Mouse (Mus musculus) CH12.LX (cell line): ENCODE results near the gene Plpp3. TPM values are rescaled to one million over a fixed set of nuclear protein-coding genes. Genes with fewer than 3 reads are reported as not detected.

ENCODE experiments used
- DNase-seq: peaks from one replicate; pipeline ENCODE4 v3.0.0-alpha.2; 2013; ENCODE audit errors: extremely low read depth
- H3K27ac ChIP-seq: 2 replicates; pipeline ENCODE4 v1.5.1; 2012; ENCODE audit warnings: low read depth, mild to moderate bottlenecking, control low read depth, moderate library complexity; ENCODE audit not compliant: insufficient read depth
- H3K27me3 ChIP-seq: replicated peaks from 2 replicates; pipeline ENCODE3; 2012; ENCODE audit warnings: inconsistent platforms
- H3K36me3 ChIP-seq, 2 experiments: replicated peaks in 1 of 2; 2 replicates each; pipeline versions ENCODE3 to v1.6.1; 2012; ENCODE audit warnings: inconsistent platforms in 1 of 2, low read length in 1 of 2, mild to moderate bottlenecking in 1 of 2, mixed read lengths in 1 of 2, moderate library complexity in 1 of 2; ENCODE audit not compliant: control insufficient read depth in 1 of 2, insufficient read depth in 1 of 2
- H3K4me1 ChIP-seq, 2 experiments: 2 replicates each; pipeline ENCODE4 v1.6.1; 2012; ENCODE audit warnings: inconsistent platforms in 1 of 2, moderate library complexity in 1 of 2; ENCODE audit not compliant: insufficient read depth in 2 of 2, control insufficient read depth in 1 of 2
- H3K4me2 ChIP-seq: 2 replicates; pipeline ENCODE4 v1.6.1; 2012; ENCODE audit warnings: low read depth, mild to moderate bottlenecking, control low read depth; ENCODE audit not compliant: poor library complexity, insufficient read depth, severe bottlenecking
- H3K4me3 ChIP-seq, 3 experiments: fragments of 150-350 bp in 1 of 3; sonication (generic) in 1 of 3; replicated peaks in 1 of 3; 2 replicates each; pipeline versions ENCODE3 to v1.5.1; 2011 to 2012; ENCODE audit warnings: low read depth in 2 of 3, low read length in 2 of 3, mild to moderate bottlenecking in 2 of 3, moderate library complexity in 2 of 3, control low read depth in 1 of 3, improper control_type of control experiment in 1 of 3, inconsistent platforms in 1 of 3, mixed read lengths in 1 of 3; ENCODE audit not compliant: poor library complexity in 1 of 3
- H3K79me2 ChIP-seq: replicated peaks from 2 replicates; pipeline ENCODE4 v1.6.1; 2012; ENCODE audit warnings: mild to moderate bottlenecking, moderate library complexity; ENCODE audit not compliant: control insufficient read depth, poor library complexity, insufficient read depth, severe bottlenecking; ENCODE audit errors: extremely low read depth
- H3K9ac ChIP-seq: 2 replicates; pipeline ENCODE4 v1.6.1; 2012; ENCODE audit warnings: low read depth, mild to moderate bottlenecking, control low read depth, moderate library complexity; ENCODE audit not compliant: insufficient read depth
- H3K9me3 ChIP-seq: replicated peaks from 2 replicates; pipeline ENCODE3; 2012; ENCODE audit warnings: low read length, inconsistent platforms, mixed read lengths
- CHD2 ChIP-seq: IDR thresholded peaks from 2 replicates; pipeline ENCODE4 v1.6.1; 2011; ENCODE audit warnings: low read length, improper control_type of control experiment
- CTCF ChIP-seq, 2 experiments: IDR thresholded peaks in 1 of 2; conservative IDR thresholded peaks in 1 of 2; 2 replicates each; pipeline ENCODE4 v1.5.1; 2011 to 2012; ENCODE audit warnings: low read depth in 2 of 2, low read length in 2 of 2, improper control_type of control experiment in 1 of 2, inconsistent platforms in 1 of 2, mild to moderate bottlenecking in 1 of 2, moderate library complexity in 1 of 2
- E2F4 ChIP-seq: IDR thresholded peaks from 2 replicates; pipeline ENCODE4 v1.6.1; 2011; ENCODE audit warnings: low read depth, low read length, improper control_type of control experiment; ENCODE audit not compliant: insufficient replicate concordance
- EP300 ChIP-seq: IDR thresholded peaks from 2 replicates; pipeline ENCODE4 v1.6.1; 2011; ENCODE audit warnings: low read length, improper control_type of control experiment
- ETS1 ChIP-seq: conservative IDR thresholded peaks from 2 replicates; pipeline ENCODE4 v1.6.1; 2012; ENCODE audit warnings: low read depth, mild to moderate bottlenecking, inconsistent platforms, low read length, improper control_type of control experiment, moderate library complexity
- GABPA ChIP-seq: IDR thresholded peaks from 2 replicates; pipeline ENCODE4 v1.6.1; 2012; ENCODE audit warnings: low read depth, low read length, improper control_type of control experiment, inconsistent platforms; ENCODE audit not compliant: insufficient replicate concordance
- JUN ChIP-seq: IDR thresholded peaks from 2 replicates; pipeline ENCODE4 v1.6.1; 2011; ENCODE audit warnings: low read depth, mild to moderate bottlenecking, low read length, improper control_type of control experiment, moderate library complexity; ENCODE audit not compliant: insufficient read depth
- JUND ChIP-seq: conservative IDR thresholded peaks from 2 replicates; pipeline ENCODE4 v1.6.1; 2011; ENCODE audit warnings: low read depth, low read length, improper control_type of control experiment
- KAT2A ChIP-seq: IDR thresholded peaks from 2 replicates; pipeline ENCODE4 v1.6.1; 2012; ENCODE audit warnings: low read length, improper control_type of control experiment, inconsistent platforms; ENCODE audit not compliant: insufficient replicate concordance
- MAFK ChIP-seq: IDR thresholded peaks from 2 replicates; pipeline ENCODE4 v1.6.1; 2011; ENCODE audit warnings: low read length, improper control_type of control experiment; ENCODE audit not compliant: insufficient replicate concordance
- MAX ChIP-seq: IDR thresholded peaks from 2 replicates; pipeline ENCODE4 v1.6.1; 2011; ENCODE audit warnings: low read length, improper control_type of control experiment
- MEF2A ChIP-seq: IDR thresholded peaks from 2 replicates; pipeline ENCODE4 v1.6.1; 2014; ENCODE audit warnings: low read depth, mild to moderate bottlenecking, inconsistent platforms, low read length, improper control_type of control experiment, borderline replicate concordance
- MXI1 ChIP-seq: IDR thresholded peaks from 2 replicates; pipeline ENCODE4 v1.6.1; 2011; ENCODE audit warnings: mild to moderate bottlenecking, low read depth, low read length, improper control_type of control experiment
- MYC ChIP-seq: IDR thresholded peaks from 2 replicates; pipeline ENCODE4 v1.6.1; 2011; ENCODE audit warnings: low read depth, mild to moderate bottlenecking, improper control_type of control experiment, low read length
- NELFE ChIP-seq: IDR thresholded peaks from 2 replicates; pipeline ENCODE4 v1.6.1; 2011; ENCODE audit warnings: low read depth, low read length, improper control_type of control experiment
- NRF1 ChIP-seq: IDR thresholded peaks from 2 replicates; pipeline ENCODE4 v1.6.1; 2014; ENCODE audit warnings: low read depth, mild to moderate bottlenecking, inconsistent platforms, low read length, improper control_type of control experiment, moderate library complexity
- POLR2A ChIP-seq: IDR thresholded peaks from 2 replicates; pipeline ENCODE4 v1.6.1; 2011; ENCODE audit warnings: low read depth, mild to moderate bottlenecking, improper control_type of control experiment, low read length
- POLR2AphosphoS2 ChIP-seq: IDR thresholded peaks from 2 replicates; pipeline ENCODE4 v1.6.1; 2011; ENCODE audit warnings: low read depth, low read length, improper control_type of control experiment
- RAD21 ChIP-seq: IDR thresholded peaks from 2 replicates; pipeline ENCODE4 v1.6.1; 2011; ENCODE audit warnings: low read depth, mild to moderate bottlenecking, low read length, improper control_type of control experiment, moderate library complexity
- RCOR1 ChIP-seq: conservative IDR thresholded peaks from 2 replicates; pipeline ENCODE4 v1.6.1; 2012; ENCODE audit warnings: low read depth, mild to moderate bottlenecking, inconsistent platforms, low read length, improper control_type of control experiment
- SMC3 ChIP-seq: IDR thresholded peaks from 2 replicates; pipeline ENCODE4 v1.6.1; 2011; ENCODE audit warnings: low read depth, low read length, improper control_type of control experiment
- TBP ChIP-seq: conservative IDR thresholded peaks from 2 replicates; pipeline ENCODE4 v1.6.1; 2011; ENCODE audit warnings: low read depth, low read length, improper control_type of control experiment
- TCF12 ChIP-seq: IDR thresholded peaks from 2 replicates; pipeline ENCODE4 v1.6.1; 2014; ENCODE audit warnings: low read depth, mild to moderate bottlenecking, inconsistent platforms, low read length, improper control_type of control experiment
- ZKSCAN1 ChIP-seq: IDR thresholded peaks from 2 replicates; pipeline ENCODE4 v1.6.1; 2012; ENCODE audit warnings: low read depth, inconsistent platforms, low read length, improper control_type of control experiment, borderline replicate concordance
- ZMIZ1 ChIP-seq: IDR thresholded peaks from 2 replicates; pipeline ENCODE4 v1.6.1; 2012; ENCODE audit warnings: low read depth, mild to moderate bottlenecking, inconsistent platforms, low read length, improper control_type of control experiment
- ZNF384 ChIP-seq: IDR thresholded peaks from 2 replicates; pipeline ENCODE4 v1.6.1; 2012; ENCODE audit warnings: low read depth, low read length, improper control_type of control experiment, inconsistent platforms
- dilution Hi-C: fragments of 300-500 bp; cut with MboI; formaldehyde crosslinking; loops from 2 replicates; pipeline ENCODE4 v1.14.3; 2020; ENCODE audit warnings: low sequenced_read_pairs; ENCODE audit not compliant: extremely low pct_unique_long_range_greater_than_20kb, extremely low pct_ligation_motif_present
- in situ Hi-C: fragments of 300-500 bp; cut with MboI; formaldehyde crosslinking; loops from 3 replicates; pipeline ENCODE4 v1.14.3; 2019; ENCODE audit warnings: low sequenced_read_pairs, low pct_ligation_motif_present, low pct_unique_long_range_greater_than_20kb, mixed read lengths
- polyA plus RNA-seq: library from polyadenylated mRNA; unstranded; fragments of >175 nt; gene quantifications from 2 replicates; pipeline ENCODE4 v1.2.1, GENCODE M21; 2012; ENCODE audit warnings: low read depth; ENCODE audit not compliant: insufficient read length
- total RNA-seq, 2 experiments: library from RNA; depleted of rRNA; stranded (reverse); fragments of 300-350 nt in 1 of 2; fragments of >200 nt in 1 of 2; gene quantifications; 2 replicates each; pipeline ENCODE4 v1.2.3; 2012 to 2014

The Plpp3 gene
- total and polyA plus RNA-seq, 3 experiments, result 0.34 to 1.6 (median 1.2) TPM

- dilution Hi-C loops, result no loop called here
- Histone ChIP-seq H3K4me3 (no peak overlapping the region), H3K4me1 (no peaks in the 10 kb centered on the region), H3K79me2 (no peaks in the 10 kb centered on the region), H3K9me3 (no peaks in the 10 kb centered on the region), H3K4me2 (no peak overlapping the region), H3K36me3 (peaks cover 0 to 1% of the 10 kb centered on the region in 2 experiments), H3K27me3 (no peaks in the 10 kb centered on the region), H3K27ac (no peak overlapping the region), H3K9ac (no peak overlapping the region)
- in situ Hi-C loops, result no loop called here
- no peak for DNase-seq
- no peak for TF ChIP-seq POLR2A
- TF ChIP-seq JUND, result no peak
- no peak for TF ChIP-seq JUN
- no peak for TF ChIP-seq KAT2A
- TF ChIP-seq GABPA, result no peak
- TF ChIP-seq CTCF (conservative IDR thresholded peaks at IDR 0.05 in 1 of 2, IDR thresholded peaks at IDR 0.05 in 1 of 2; ENCODE audit: low read depth in 2 of 2, low read length in 2 of 2), result no peak
- no peak for TF ChIP-seq RCOR1
- TF ChIP-seq TCF12, result no peak
- TF ChIP-seq TBP, result no peak
- TF ChIP-seq EP300, result no peak
- TF ChIP-seq MEF2A, result no peak
- TF ChIP-seq ZKSCAN1, result no peak
- TF ChIP-seq CHD2, result no peak
- TF ChIP-seq ZMIZ1, result no peak
- TF ChIP-seq MAFK, result no peak
- TF ChIP-seq ETS1, result no peak
- no peak for TF ChIP-seq RAD21
These were observed 61.1 kb downstream of the Plpp3 start for GRCm38 (mm10) chr4:105218202-105218601.

GRCm38 (mm10) chr4:105219316-105219715 lies 62.2 kb downstream of the Plpp3 start:
- no peak for TF ChIP-seq MEF2A
- TF ChIP-seq RAD21, result no peak
- no peak for TF ChIP-seq JUND
- no peak for TF ChIP-seq CHD2
- TF ChIP-seq RCOR1, result no peak
- TF ChIP-seq POLR2AphosphoS2, result no peak
- TF ChIP-seq MYC, result no peak
- no peak for TF ChIP-seq SMC3
- no peak for TF ChIP-seq MXI1
- TF ChIP-seq CTCF (conservative IDR thresholded peaks at IDR 0.05 in 1 of 2, IDR thresholded peaks at IDR 0.05 in 1 of 2; ENCODE audit: low read depth in 2 of 2, low read length in 2 of 2), result no peak
- no peak for TF ChIP-seq KAT2A
- TF ChIP-seq EP300, result no peak
- no peak for TF ChIP-seq ZKSCAN1
- TF ChIP-seq NELFE, result no peak
- TF ChIP-seq E2F4, result no peak
- no peak for TF ChIP-seq NRF1
- TF ChIP-seq MAFK, result no peak
- TF ChIP-seq MAX, result no peak
- TF ChIP-seq ZNF384, result no peak
- Histone ChIP-seq H3K79me2 (no peaks in the 10 kb centered on the region), H3K36me3 (peaks cover 0 to 5% of the 10 kb centered on the region in 2 experiments), H3K27ac (no peak overlapping the region), H3K9ac (no peak overlapping the region), H3K9me3 (no peaks in the 10 kb centered on the region), H3K4me3 (no peak overlapping the region), H3K4me1 (no peaks in the 10 kb centered on the region), H3K4me2 (no peak overlapping the region), H3K27me3 (no peaks in the 10 kb centered on the region)
- dilution Hi-C loops (no loop called here), in situ Hi-C loops (no loop called here)
- DNase-seq, result no peak
